In the genomic region with DNA sequence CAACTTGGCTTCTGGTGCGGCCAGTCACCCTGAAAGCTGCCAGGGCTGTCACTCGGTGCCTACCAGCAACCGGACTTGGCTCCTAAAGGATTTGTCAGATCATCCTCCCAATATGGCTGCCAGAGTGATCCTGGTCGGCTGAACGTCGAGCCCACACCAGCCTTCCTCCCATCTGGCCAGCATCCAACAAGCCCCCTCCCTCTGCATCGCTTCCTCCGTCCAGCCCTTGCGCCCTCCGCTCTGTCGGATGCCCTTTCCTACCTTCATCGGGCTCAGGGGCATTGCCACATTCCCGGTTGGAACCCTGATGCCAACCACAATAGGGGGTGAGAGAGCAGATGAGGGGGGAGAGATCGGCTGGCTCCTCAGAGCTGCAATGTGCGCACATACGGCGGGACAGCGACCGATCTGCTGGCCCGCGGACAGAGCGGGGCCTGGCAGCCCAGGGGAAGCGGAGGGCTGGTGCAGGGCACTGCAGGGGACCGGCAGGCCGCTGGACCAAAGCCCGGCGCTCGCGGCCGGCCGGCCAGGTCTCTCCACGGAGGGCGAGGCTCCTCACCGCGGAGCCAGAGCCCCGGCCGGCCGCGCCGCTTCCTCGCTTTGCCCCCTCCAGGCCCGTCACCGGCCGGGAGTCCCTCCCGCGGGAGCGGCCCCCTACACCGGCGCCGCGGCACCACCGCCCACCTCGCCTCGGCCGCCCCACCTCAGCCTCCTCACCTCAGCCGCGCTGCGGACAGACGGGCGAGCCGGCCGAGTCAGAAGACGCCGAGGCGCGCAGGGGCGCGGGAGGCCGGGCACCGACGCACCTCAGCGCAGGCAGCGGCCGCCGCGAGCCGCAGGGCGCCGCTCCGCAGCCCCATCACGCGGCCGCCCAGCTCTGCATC, we compare ENCODE assay signal across 8 mouse cellular contexts. TPM values are rescaled to one million over a fixed set of nuclear protein-coding genes. Genes with fewer than 3 reads are reported as not detected.
DNase-seq lines count a peak whose midpoint lies in the region; ATAC-seq and TF ChIP-seq lines count a peak whose summit lies in the region.

No protein-coding gene starts in this region.

- no peak for TF ChIP-seq CTCF in left cerebral cortex, adult 2 months (IDR thresholded peaks at IDR 0.05)

- peak overlapping the region; percentile 72 for H3K4me3 ChIP-seq in left cerebral cortex, adult 2 months

- intact Hi-C loops in left cerebral cortex, adult 2 months (cut with DNase I) = loop anchor here (2.0 to 5.0 kb wide), 4 partner anchors 42 to 170 kb away; partner anchors contain the start of genes Cenps, Pgd and Ube4b

- DNase-seq in adrenal gland, adult (ENCODE audit: inconsistent age in 2 of 2, low spot score in 1 of 2) = peak; percentile 90 to 97
- DNase-seq in gastrocnemius, postnatal 10 days = peak; percentile 81
- DNase-seq in induced T-regulatory cell, adult 2 months (ENCODE audit: low read depth) = peak; percentile 37
- DNase-seq in left cerebral cortex, adult 2 months (ENCODE audit: extremely low spot score in 1 of 2, low spot score in 2 of 2) = peak; percentile 53 to 72
- DNase-seq in lung, postnatal 4 days = peak; percentile 70 to 76
- peak; percentile 84 to 88 for DNase-seq in right cerebral cortex, postnatal 10 days (ENCODE audit: low spot score in 2 of 2)

- peak overlapping the region; percentile 94 for H3K27ac ChIP-seq in left cerebral cortex, adult 2 months

- ATAC-seq in common myeloid progenitor, adult 5-6 weeks (replicated peaks; ENCODE audit: low read depth, poor library complexity, severe bottlenecking) = 0 out of 2 replicates have a peak, but pooled peaks have one; percentile 12
- ATAC-seq in megakaryocyte progenitor cell, adult 5-6 weeks (replicated peaks; ENCODE audit: poor library complexity) = no peak

RNA-seq across cellular contexts. Expression of gene Kif1b, which starts 0.5 kb away (rescaled TPM):
- total RNA-seq in common myeloid progenitor, adult 5-6 weeks (2017) = 6.0 and 6.6 TPM in 2 replicates
- 100 to 1,000 TPM; 245 to 257 TPM for total RNA-seq in gastrocnemius, postnatal 10 days (2021)
- 100 to 1,000 TPM; 444 to 487 TPM for total RNA-seq in left cerebral cortex, adult 2 months (2021)
- total RNA-seq in megakaryocyte progenitor cell, adult 5-6 weeks (2015) = 18.6 and 21.5 TPM in 2 replicates
- 25.9 and 28.4 TPM in 2 replicates for total RNA-seq in megakaryocyte progenitor cell, adult 5-6 weeks (2017)

Comparison
In these comparisons a context has a peak if more than half of its experiments do, and no peak if none do; other contexts are left out.
1. DNase-seq: peak in every context shown above with its lines; median percentile 94 in adrenal gland, adult; 86 in right cerebral cortex, postnatal 10 days; 81 in gastrocnemius, postnatal 10 days; 73 in lung, postnatal 4 days; 62 in left cerebral cortex, adult 2 months; 37 in induced T-regulatory cell, adult 2 months.
2. RNA of gene Kif1b, which starts 0.5 kb away (total RNA-seq): 444 to 487 TPM in left cerebral cortex, adult 2 months and 245 to 257 TPM in gastrocnemius, postnatal 10 days; 18.6 to 28.4 TPM in megakaryocyte progenitor cell, adult 5-6 weeks and 6.0 to 6.6 TPM in common myeloid progenitor, adult 5-6 weeks; every median in the first group is over 4 times any median in the second.